Mouse (Mus musculus) MEL (cell line): ENCODE results near the gene Ttc25.

Experiments used
- BHLHE40 ChIP-seq: IDR thresholded peaks from 2 replicates; pipeline ENCODE4 v1.6.1; 2012; ENCODE audit warnings: low read depth, mild to moderate bottlenecking, inconsistent platforms, low read length, improper control_type of control experiment, borderline replicate concordance
- MAZ ChIP-seq: IDR thresholded peaks from 2 replicates; pipeline ENCODE4 v1.6.1; 2012; ENCODE audit warnings: low read depth, mild to moderate bottlenecking, inconsistent platforms, low read length, improper control_type of control experiment
- POLR2A ChIP-seq, 2 experiments: IDR thresholded peaks; 2 replicates each; pipeline ENCODE4 v1.6.1; 2011 to 2012; ENCODE audit warnings: low read length in 2 of 2, mild to moderate bottlenecking in 2 of 2, control low read depth in 1 of 2, improper control_type of control experiment in 1 of 2, low read depth in 1 of 2, moderate library complexity in 1 of 2; ENCODE audit not compliant: control insufficient read depth in 1 of 2, insufficient read depth in 1 of 2, poor library complexity in 1 of 2

DNA sequence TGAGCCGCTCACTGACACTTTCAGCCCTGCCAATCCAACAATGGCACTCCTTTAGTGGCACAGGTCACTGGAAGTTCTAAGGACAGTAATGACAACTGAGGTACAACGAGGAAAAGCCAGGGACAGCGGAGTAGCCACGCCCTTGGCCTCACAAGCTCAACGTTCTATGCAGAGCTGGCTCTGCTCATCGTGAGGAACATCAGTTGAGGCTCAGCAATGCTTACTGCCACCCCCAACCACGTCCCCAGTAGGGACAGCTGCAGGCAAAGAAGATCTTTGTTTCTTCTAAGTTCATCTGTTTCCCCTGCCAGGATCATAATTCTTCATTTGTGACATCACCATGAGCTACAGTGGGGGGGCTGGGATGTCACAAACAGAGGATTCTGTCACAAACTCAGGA lies 49.2 kb downstream of the Ttc25 start:
- TF ChIP-seq BHLHE40 (no peak), MAZ (no peak), POLR2A (IDR thresholded peaks at IDR 0.05; ENCODE audit: control insufficient read depth in 1 of 2, insufficient read depth in 1 of 2, low read depth in 1 of 2, low read length in 2 of 2, poor library complexity in 1 of 2) (no peak)
